Mouse (Mus musculus) layer of hippocampus, adult 2 months (tissue): ENCODE data around the gene 4931423N10Rik. TPM values are rescaled to one million over a fixed set of nuclear protein-coding genes. Genes with fewer than 3 reads are reported as not detected.
A peak's percentile ranks its signal among the peaks of the same experiment; 100 is the strongest.
"Not testable (repeated sequence)": the region's sequence is repeated elsewhere in the genome, so short reads cannot be mapped to it uniquely, and the experiment has no call there.

ENCODE experiments used
- DNase-seq, 2 experiments: peaks; one replicate each; pipeline ENCODE4 v3.0.0; 2022; ENCODE audit warnings: low spot score in 2 of 2
- H3K27ac ChIP-seq: fragments of 200-600 bp; 2 replicates; pipeline ENCODE4 v1.8.1; 2022
- H3K4me3 ChIP-seq: fragments of 200-600 bp; 2 replicates; pipeline ENCODE4 v1.8.1; 2022; ENCODE audit warnings: mild to moderate bottlenecking
- CTCF ChIP-seq: fragments of 200-600 bp; conservative IDR thresholded peaks from 2 replicates; pipeline ENCODE4 v1.8.1; 2022; ENCODE audit warnings: antibody characterized with exemption, mild to moderate bottlenecking, moderate library complexity
- long read RNA-seq, 2 experiments: library from polyadenylated mRNA; stranded (forward); transcript quantifications; one replicate each; pipeline ENCODE4 v2.0.0; 2021; ENCODE audit warnings: borderline mapping rate in 2 of 2
- total RNA-seq, 2 experiments: library from RNA; stranded (reverse); gene quantifications; 2 replicates each; pipeline ENCODE4 v1.2.3; 2021

4931423N10Rik gene
- total RNA-seq, result under 1 TPM; 0.20 to 0.38 TPM
- long read RNA-seq, experiment 1, result 0 reads
- long read RNA-seq, experiment 2, result 0 reads

- peak; percentile 43 for TF ChIP-seq CTCF
Measured at GRCm38 (mm10) chr2:23207070-23207526, at the start of gene 4931423N10Rik. Gene 4931423N10Rik (plus strand): TSS chr2:23207476.

DNA sequence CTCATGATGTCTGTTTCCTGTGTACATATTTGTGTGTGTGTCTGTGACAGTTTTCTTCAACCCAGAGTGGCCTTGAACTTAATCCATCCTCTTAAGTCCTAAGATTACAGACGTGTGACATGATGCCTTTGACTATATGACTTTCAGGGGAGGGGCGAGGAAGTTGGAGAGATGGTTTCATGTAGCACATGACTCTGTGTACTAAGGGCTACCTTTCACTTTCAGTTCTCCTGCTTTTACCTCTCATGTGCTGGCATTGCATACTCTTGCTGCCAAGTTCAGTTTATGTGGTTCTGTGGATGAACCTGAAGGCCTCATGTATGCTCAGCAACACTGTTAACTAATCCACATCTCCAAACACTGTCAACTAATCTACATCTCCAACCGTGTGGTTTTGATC, 35.0 kb upstream of the 4931423N10Rik start:
- no peak for TF ChIP-seq CTCF
- H3K27ac ChIP-seq, result no peak overlapping the region
- H3K4me3 ChIP-seq, result no peak overlapping the region
- no peak for DNase-seq

More at GRCm38 (mm10) chr2:23207070-23207526, at the start of gene 4931423N10Rik:
- Histone ChIP-seq H3K27ac (no peak within 1 kb of the TSS), H3K4me3 (no peak within 1 kb of the TSS)
- DNase-seq, result no peak

DNA sequence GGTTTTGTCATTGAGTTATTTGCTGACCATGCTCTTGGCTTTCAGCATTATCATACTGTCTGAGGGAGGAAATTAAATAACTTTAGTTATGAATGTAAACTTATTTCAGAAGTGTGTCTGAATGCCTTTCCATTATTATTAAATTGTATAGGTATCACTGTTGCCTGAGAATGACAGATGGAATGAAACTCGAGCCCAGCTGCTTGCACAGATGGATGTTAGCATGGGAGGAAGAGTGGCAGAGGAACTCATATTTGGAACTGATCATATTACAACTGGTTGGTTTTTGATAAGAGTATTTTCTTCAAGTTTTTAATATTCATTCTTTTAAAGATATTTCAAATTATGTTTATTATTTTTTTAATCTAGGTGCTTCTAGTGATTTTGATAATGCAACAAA, 12.9 kb upstream of the 4931423N10Rik start:
- TF ChIP-seq CTCF, result no peak
- peak overlapping the region; percentile 8; the same call in 1 of the 2 replicates for H3K27ac ChIP-seq
- DNase-seq, result peak; percentile 65 to 66

DNA sequence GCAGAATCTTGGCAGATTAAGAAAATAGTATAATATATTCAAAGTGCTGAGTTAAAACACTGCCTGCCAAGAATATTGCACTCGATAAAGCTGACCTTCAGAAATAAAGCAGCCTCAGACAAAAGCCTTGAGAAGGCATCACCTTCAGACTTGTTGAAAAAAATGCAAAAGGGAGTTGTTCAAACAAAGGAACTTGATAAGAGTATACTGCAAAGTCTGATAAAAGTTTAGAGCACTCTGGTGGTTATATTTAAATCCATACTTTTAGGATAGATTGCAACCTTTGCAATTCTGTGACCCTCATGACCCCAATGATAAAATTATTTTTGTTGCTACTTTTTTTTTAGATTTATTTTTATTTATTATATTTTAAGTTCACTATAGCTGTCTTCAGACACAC, 6.2 kb upstream of the 4931423N10Rik start:
- no peak for TF ChIP-seq CTCF
- Histone ChIP-seq H3K4me3 (no peak overlapping the region), H3K27ac (no peak overlapping the region)
- DNase-seq, result no peak

More for the DNA sequence above, 12.9 kb upstream of the 4931423N10Rik start:
- H3K4me3 ChIP-seq, result no peak overlapping the region

- Histone ChIP-seq H3K27ac (no peak overlapping the region), H3K4me3 (no peak overlapping the region)
- no peak for DNase-seq
- no peak for TF ChIP-seq CTCF
Measured at GRCm38 (mm10) chr2:23202900-23203670, 4.2 kb upstream of the 4931423N10Rik start.

- no peak for TF ChIP-seq CTCF
- no peak overlapping the region for H3K4me3 ChIP-seq
- H3K27ac ChIP-seq, result no peak overlapping the region
- DNase-seq, result no peak
Measured at GRCm38 (mm10) chr2:23213661-23214060, 6.4 kb downstream of the 4931423N10Rik start.

DNA sequence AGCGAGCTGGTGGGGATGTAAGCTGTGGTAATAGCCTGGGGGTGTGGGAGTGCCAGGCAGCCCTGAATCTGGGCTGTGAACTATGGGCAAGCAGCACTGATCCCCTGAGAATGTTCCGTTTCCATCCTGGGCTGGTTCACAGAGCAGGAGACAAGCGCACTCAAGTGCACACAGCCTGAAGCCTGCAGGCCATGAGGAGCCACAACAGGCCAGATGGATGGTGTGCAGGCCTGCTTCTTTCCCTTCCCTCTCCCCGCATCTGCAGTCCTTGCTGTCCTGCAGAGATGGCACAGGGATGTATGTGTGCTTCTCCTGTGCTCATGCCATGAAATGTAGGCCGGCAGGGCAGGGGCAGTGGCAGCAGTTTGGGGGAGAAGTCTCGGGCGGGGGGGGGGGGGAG, 17.9 kb downstream of the 4931423N10Rik start:
- DNase-seq, result no peak
- H3K4me3 ChIP-seq, result no peak overlapping the region
- TF ChIP-seq CTCF, result no peak
- no peak overlapping the region for H3K27ac ChIP-seq

DNA sequence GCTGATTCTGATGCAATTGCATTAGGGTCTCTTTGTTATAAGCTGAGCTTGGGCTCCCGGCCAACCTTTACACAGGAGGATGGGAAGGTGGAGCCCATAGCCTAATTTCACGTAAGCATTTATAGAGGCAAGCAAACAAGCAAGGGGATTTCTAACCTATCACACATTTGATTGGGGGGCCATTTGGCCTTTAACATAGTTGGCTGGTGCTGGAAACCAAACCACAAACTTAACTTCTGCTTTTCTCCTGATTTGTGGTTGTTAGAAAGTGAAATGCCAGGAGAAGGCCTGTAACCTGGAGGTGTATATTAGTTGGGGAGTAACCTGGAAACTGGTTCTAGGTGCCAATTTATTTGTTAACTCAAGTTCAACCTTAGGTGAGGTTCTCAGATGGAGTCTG, 21.2 kb downstream of the 4931423N10Rik start:
- DNase-seq, result no peak
- no peak overlapping the region for H3K4me3 ChIP-seq
- no peak overlapping the region for H3K27ac ChIP-seq
- TF ChIP-seq CTCF, result no peak

DNA sequence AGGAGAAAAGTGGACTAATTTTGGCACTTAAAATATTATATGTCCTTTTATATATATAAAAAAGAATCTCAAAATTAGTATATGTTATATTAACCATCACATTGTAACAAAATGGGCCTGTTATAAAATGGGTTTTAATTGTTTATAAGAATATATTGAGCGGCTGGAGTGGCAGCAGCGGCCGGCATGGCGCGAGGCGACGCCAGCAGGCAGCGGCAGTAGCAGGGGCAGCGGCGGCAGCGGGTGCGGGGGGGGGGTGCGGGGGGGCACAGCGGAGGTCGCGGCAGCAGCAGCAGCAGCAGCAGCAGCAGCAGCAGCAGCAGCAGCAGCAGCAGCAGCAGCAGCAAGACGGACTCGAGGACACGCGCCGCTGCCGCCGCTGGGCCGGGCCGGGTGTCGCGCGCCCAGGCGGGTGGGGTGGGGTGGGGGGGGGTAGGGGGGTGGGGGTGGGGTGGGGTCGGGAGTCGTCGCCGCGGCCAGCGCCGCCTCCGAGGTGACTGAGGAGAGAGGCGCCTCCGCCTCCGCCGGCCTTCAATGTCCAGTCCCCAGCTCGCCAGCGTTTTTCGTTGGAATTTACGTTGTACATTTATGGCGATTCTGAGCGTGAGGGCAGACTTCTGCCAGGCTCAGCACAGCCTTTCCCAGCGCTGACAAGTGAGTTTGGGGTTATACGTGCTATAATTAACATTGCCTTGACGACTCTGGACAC, 26.9 kb downstream of the 4931423N10Rik start:
- H3K27ac ChIP-seq, result no peak overlapping the region
- TF ChIP-seq CTCF, result no peak
- DNase-seq, result no peak
- H3K4me3 ChIP-seq, result peak overlapping the region; percentile 30

DNA sequence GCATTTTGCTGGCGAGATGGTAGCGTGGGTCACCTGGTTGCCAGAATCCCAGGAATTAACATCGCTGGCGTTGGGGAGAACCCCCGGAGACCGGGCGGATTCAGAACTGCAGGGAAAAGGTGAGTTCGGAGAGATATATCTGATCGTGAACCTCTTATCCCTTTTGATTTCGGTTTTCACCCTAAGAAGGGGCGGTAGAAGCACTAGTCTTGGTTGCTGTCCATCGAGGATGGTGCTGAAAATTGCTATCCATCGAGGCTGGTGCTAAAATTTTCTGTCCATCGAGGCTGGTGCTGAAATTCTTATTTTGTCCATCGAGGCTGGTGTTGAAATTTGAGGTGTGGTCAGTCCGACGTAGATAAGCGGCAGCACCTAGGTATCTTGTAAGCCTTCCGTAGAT, 83.7 kb downstream of the 4931423N10Rik start:
- H3K27ac ChIP-seq, DNase-seq, H3K4me3 ChIP-seq: not testable (repeated sequence)

- Histone ChIP-seq H3K27ac (no peak overlapping the region), H3K4me3 (no peak overlapping the region)
- peak; percentile 70 for TF ChIP-seq CTCF
- no peak for DNase-seq
Measured at GRCm38 (mm10) chr2:23314869-23315268, 107.6 kb downstream of the 4931423N10Rik start.

Other genes starting within 250 kb of the 4931423N10Rik start
- 100 to 1,000 TPM; 221 to 234 TPM for gene Abi1, start 167.2 kb upstream of the 4931423N10Rik start, total RNA-seq
- 10 to 100 TPM; 78.9 to 85.4 TPM for gene Acbd5, start 139.3 kb upstream of the 4931423N10Rik start, total RNA-seq
- under 1 TPM; 0.59 to 0.66 TPM for gene Mastl, start 51.5 kb upstream of the 4931423N10Rik start, total RNA-seq
- 10 to 100 TPM; 93.3 to 97.6 TPM for gene Yme1l1, start 51.1 kb upstream of the 4931423N10Rik start, total RNA-seq
- 1 to 10 TPM; 1.6 TPM for gene Nxph2, start 113.8 kb downstream of the 4931423N10Rik start, total RNA-seq